Mouse (Mus musculus): ENCODE results near the gene Rnf135.

DNA sequence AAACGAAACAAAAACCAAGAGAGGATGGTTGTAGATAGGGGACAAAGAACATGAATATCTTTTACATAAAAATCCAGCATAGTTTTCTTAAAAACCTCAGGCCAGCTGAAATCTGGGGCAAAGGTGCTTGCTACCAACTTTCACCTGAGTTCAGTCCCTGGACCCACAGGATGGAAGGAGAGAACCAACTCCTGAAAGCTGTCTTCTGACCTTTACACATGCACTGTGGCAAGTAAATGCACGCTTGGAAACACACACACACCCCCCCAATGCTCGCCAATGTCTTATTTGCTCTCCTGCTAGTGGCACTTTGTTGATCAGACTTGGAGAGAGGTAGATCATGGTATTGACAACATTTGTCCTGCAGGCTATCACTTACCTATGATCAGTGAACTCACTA, 31.6 kb downstream of the Rnf135 start:
- TF ChIP-seq CTCF (IDR thresholded peaks at IDR 0.05; ENCODE audit: extremely low read depth, insufficient read depth, insufficient read length, insufficient replicate concordance) = no peak
- no peak for TF ChIP-seq POLR2A (IDR thresholded peaks at IDR 0.05; ENCODE audit: low read depth, low read length)

All from spleen, adult 2 months (tissue).